Mouse (Mus musculus) E14TG2a.4 (cell line): ENCODE results near the gene Leap2.

Experiments used
- CTCF ChIP-seq: conservative IDR thresholded peaks from 2 replicates; pipeline ENCODE4 v1.5.1; 2014; ENCODE audit warnings: low read length
- NANOG ChIP-seq: IDR thresholded peaks from 2 replicates; pipeline ENCODE4 v1.6.1; 2014; ENCODE audit warnings: borderline replicate concordance, low read length, mixed read lengths
- POU5F1 ChIP-seq: IDR thresholded peaks from 2 replicates; pipeline ENCODE4 v1.6.1; 2014; ENCODE audit warnings: low read length, borderline replicate concordance

GRCm38 (mm10) chr11:53418048-53418447 is 4.9 kb downstream of the Leap2 start:
- TF ChIP-seq CTCF = no peak
- TF ChIP-seq POU5F1 = no peak
- no peak for TF ChIP-seq NANOG
